Mouse (Mus musculus) lung, embryonic 14.5 days (tissue): ENCODE data around the gene Serbp1. TPM values are rescaled to one million over a fixed set of nuclear protein-coding genes. Genes with fewer than 3 reads are reported as not detected.
A peak's percentile ranks its signal among the peaks of the same experiment; 100 is the strongest.

Experiments
- ATAC-seq: fragments of 200-750 bp; cut with Nextera tagmentation; 2 replicates; pipeline ENCODE4 v1.8.0; 2017; ENCODE audit warnings: mild to moderate bottlenecking, moderate TSS enrichment, moderate library complexity; ENCODE audit not compliant: insufficient read depth
- DNase-seq: peaks from one replicate; pipeline ENCODE4 v3.0.0-alpha.2; 2015
- H3K27ac ChIP-seq: fragments of 300-500 bp; sonication (generic); 2 replicates; pipeline ENCODE4 v1.5.1; 2014; ENCODE audit warnings: low read depth, mild to moderate bottlenecking, moderate library complexity
- H3K27me3 ChIP-seq: fragments of 300-500 bp; sonication (generic); 2 replicates; pipeline ENCODE4 v1.6.1; 2014; ENCODE audit warnings: low read length, control low read depth; ENCODE audit not compliant: insufficient read depth
- H3K36me3 ChIP-seq: fragments of 300-500 bp; sonication (generic); 2 replicates; pipeline ENCODE4 v1.6.1; 2014; ENCODE audit warnings: control low read depth; ENCODE audit not compliant: insufficient read depth
- H3K4me1 ChIP-seq: fragments of 300-500 bp; sonication (generic); 2 replicates; pipeline ENCODE4 v1.6.1; 2014; ENCODE audit warnings: antibody characterized with exemption, control low read depth; ENCODE audit not compliant: insufficient read depth
- H3K4me2 ChIP-seq: fragments of 300-500 bp; sonication (generic); 2 replicates; pipeline ENCODE4 v1.6.1; 2014; ENCODE audit warnings: mild to moderate bottlenecking
- H3K4me3 ChIP-seq: fragments of 300-500 bp; sonication (generic); 2 replicates; pipeline ENCODE4 v1.5.1; 2014; ENCODE audit warnings: low read depth, low read length
- H3K9ac ChIP-seq: fragments of 300-500 bp; sonication (generic); 2 replicates; pipeline ENCODE4 v1.6.1; 2014
- H3K9me3 ChIP-seq: fragments of 300-500 bp; sonication (generic); 2 replicates; pipeline ENCODE4 v1.6.1; 2016; ENCODE audit warnings: low read depth, low read length, control low read depth
- CTCF ChIP-seq: IDR thresholded peaks from 2 replicates; pipeline ENCODE4 v1.5.1; 2016; ENCODE audit warnings: antibody characterized with exemption, low read depth
- whole genome bisulfite sequencing: fragments of 180-500 bp; shearing (Covaris S2); extraction: QIAGEN DNeasy Blood & Tissue Kit; methylation state at CpG from one replicate; pipeline ENCODE4 v1.1.7; 2014; 5-methylcytosine and 5-hydroxymethylcytosine counted together
- polyA plus RNA-seq: library from polyadenylated mRNA; unstranded; fragments of >200 nt; fragmentation: Nextera tagmentation; extraction: Ambion mirVana; gene quantifications from 2 replicates; pipeline ENCODE4 v1.2.1, GENCODE M21; 2014

Serbp1 gene
- polyA plus RNA-seq, 1 experiment from 2014 or later, result 516 TPM

DNA sequence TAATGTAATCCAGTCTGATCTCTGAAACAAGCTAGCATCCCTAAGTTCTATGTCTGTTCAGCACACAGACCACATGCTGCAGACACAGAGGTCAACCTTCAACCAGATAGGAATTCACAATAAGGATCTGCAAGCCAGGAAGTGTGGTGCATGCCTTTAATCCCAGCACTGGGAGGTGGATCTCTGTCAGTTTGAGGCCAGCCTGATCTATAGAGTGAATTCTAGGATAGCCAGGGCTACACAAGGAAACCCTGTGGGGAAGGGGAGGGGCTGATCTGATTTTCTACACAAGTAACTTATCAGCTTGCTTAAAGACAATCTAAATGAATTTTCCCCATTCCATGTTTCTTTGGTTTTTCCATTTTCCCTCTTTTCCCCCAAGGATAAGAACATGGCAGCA, 17.2 kb upstream of the Serbp1 start:
- no peaks in the 10 kb centered on the region for H3K27me3 ChIP-seq
- H3K4me1 ChIP-seq, result no peaks in the 10 kb centered on the region
- no peak overlapping the region for H3K9ac ChIP-seq
- no peak overlapping the region for H3K4me2 ChIP-seq
- ATAC-seq (no peak), DNase-seq (no peak)
- no peak overlapping the region for H3K27ac ChIP-seq
- TF ChIP-seq CTCF, result no peak
- no peaks in the 10 kb centered on the region for H3K9me3 ChIP-seq
- no peaks in the 10 kb centered on the region for H3K36me3 ChIP-seq
- H3K4me3 ChIP-seq, result no peak overlapping the region

DNA sequence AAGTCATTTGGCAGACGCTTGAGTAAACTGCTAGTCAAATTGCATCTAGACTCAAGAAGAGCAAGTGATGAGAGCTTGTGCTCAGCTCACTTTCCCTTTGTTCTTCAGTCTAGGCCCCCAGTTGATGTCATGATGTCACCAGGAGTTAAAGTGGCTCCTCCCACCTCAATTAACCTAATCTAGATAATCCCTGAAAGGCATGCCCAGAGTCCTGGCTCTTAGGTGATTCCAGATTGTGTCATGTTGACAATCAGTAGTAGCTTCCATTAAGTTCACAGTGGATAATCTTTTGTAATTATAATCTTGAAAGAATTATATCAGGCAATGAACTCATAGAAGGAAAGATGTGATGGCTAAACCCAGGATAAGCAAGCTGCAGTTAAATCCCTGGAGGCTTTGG, 14.9 kb upstream of the Serbp1 start:
- H3K4me3 ChIP-seq, result no peak overlapping the region
- no peak overlapping the region for H3K9ac ChIP-seq
- no peak for ATAC-seq
- H3K36me3 ChIP-seq, result no peaks in the 10 kb centered on the region
- H3K9me3 ChIP-seq, result no peaks in the 10 kb centered on the region
- WGBS, result 78% methylated on average over 1 of the region's 1 CpGs
- DNase-seq, result no peak
- no peaks in the 10 kb centered on the region for H3K4me1 ChIP-seq
- no peak overlapping the region for H3K27ac ChIP-seq
- no peak for TF ChIP-seq CTCF
- H3K27me3 ChIP-seq, result no peaks in the 10 kb centered on the region
- H3K4me2 ChIP-seq, result no peak overlapping the region

DNA sequence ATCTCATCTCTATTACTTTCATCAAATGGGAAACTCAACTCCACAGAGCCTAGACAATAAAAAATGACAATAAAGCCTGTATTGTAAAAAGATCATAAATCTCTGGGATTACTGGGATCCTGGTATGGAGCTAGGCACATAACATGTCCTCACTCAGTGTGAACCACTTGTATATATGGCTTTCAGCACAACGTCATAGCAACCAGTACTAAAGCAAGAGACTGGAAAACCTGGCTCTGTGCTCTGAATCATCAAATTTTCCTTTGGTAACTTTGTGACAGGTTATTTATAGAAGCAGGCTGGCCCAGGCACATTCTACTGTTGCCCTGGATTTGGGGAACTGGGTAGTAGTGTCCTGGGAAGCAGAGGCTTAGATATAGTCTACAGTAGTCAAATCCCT, 14.5 kb upstream of the Serbp1 start:
- H3K4me3 ChIP-seq, result no peak overlapping the region
- no peak overlapping the region for H3K4me2 ChIP-seq
- 76% methylated on average over 1 of the region's 1 CpGs for WGBS
- DNase-seq (no peak), ATAC-seq (no peak)
- no peaks in the 10 kb centered on the region for H3K27me3 ChIP-seq
- no peaks in the 10 kb centered on the region for H3K4me1 ChIP-seq
- no peaks in the 10 kb centered on the region for H3K36me3 ChIP-seq
- H3K27ac ChIP-seq, result no peak overlapping the region
- H3K9me3 ChIP-seq, result no peaks in the 10 kb centered on the region
- H3K9ac ChIP-seq, result no peak overlapping the region
- TF ChIP-seq CTCF, result no peak

DNA sequence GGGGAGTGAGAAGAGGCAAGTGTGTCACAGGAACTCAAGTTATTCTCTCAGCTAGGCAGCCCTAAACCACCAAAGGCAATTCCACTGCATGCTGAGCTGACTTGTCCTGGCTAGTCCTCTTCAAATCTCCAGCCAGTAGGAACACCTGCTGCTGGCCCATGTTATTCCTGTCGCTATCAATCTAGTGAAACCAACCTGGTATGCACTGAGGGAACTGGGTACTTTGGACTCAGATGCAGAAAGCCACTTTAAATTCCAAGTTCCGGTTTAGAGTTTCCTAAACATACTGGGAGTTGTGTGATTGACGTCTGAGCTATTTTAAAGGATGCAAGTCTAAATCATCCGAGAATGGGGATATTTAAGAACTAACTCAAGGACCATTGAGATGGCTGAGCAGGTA, 11.7 kb upstream of the Serbp1 start:
- no peak overlapping the region for H3K27ac ChIP-seq
- 43% methylated on average over 4 of the region's 4 CpGs for WGBS
- no peak overlapping the region for H3K4me3 ChIP-seq
- DNase-seq (no peak), ATAC-seq (no peak)
- H3K9ac ChIP-seq, result no peak overlapping the region
- no peaks in the 10 kb centered on the region for H3K36me3 ChIP-seq
- H3K9me3 ChIP-seq, result no peaks in the 10 kb centered on the region
- TF ChIP-seq CTCF, result no peak
- peaks cover 13% of the 10 kb centered on the region for H3K27me3 ChIP-seq
- peaks cover 3% of the 10 kb centered on the region; the same call in 1 of the 2 replicates for H3K4me1 ChIP-seq
- H3K4me2 ChIP-seq, result no peak overlapping the region

DNA sequence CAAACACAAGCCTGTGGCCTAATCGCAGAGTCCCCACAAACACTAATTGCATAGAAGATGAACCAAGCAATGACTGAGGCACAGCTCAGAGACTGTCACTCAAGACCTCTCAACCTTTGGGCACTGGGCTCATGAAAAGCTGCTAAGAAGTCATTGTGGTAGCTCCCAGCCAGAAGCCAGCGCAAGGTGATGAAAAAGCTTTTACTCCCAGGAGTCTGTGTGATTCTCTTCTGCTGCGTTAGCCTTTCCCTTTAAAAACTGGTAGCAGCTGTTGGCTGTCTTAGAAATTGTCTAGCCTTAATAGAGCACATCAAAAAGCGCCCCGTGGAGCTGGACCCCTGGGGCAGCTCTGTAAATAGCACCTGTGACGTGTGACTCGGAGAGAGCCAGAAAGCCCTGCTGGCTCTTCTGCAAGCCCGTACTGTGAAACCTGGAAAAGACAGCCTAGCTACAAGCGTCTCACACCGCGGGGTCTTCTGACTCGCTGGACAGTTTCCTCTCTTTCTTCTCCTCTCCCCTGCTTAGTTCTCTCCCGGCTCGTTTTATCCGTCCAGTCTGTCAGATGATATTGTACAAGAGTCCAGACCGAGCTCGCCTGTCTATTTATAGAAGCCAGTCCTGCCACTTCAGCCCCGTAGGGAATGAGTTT, 9.4 kb upstream of the Serbp1 start:
- Histone ChIP-seq H3K9me3 (no peaks in the 10 kb centered on the region), H3K9ac (0 out of 2 replicates have a peak overlapping the region, but pooled peaks have one; percentile 33), H3K27ac (no peak overlapping the region), H3K36me3 (no peaks in the 10 kb centered on the region), H3K4me3 (peak overlapping the region; percentile 10; the same call in 1 of the 2 replicates), H3K4me2 (peak overlapping the region; percentile 51), H3K4me1 (peaks cover 3% of the 10 kb centered on the region; the same call in 1 of the 2 replicates), H3K27me3 (peaks cover 13% of the 10 kb centered on the region)
- 8% methylated on average over 18 of the region's 18 CpGs for WGBS
- DNase-seq (peak; percentile 35), ATAC-seq (peak; percentile 58; the same call in 1 of the 2 replicates)
- TF ChIP-seq CTCF, result no peak

DNA sequence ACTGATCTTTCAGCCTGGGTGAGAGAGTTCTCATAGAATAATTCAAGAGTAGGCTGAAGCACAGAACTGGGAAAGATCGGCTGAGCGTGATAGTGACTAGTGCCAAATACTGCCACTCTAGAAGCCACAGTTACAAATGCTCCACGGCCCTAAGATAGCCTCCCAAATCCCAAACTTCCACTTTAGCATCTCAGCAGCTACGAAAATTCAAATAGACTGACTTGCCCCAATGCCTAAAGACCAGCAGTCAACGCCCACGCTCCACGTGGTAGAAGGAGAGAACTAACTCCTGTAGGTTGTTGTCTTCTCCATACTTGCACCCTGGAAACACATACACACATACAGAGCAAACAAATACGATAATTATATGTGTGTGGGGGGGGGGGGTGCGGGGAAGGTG, 8.5 kb upstream of the Serbp1 start:
- H3K27ac ChIP-seq, result no peak overlapping the region
- WGBS, result 28% methylated on average over 9 of the region's 9 CpGs
- no peak for DNase-seq
- peaks cover 3% of the 10 kb centered on the region; the same call in 1 of the 2 replicates for H3K4me1 ChIP-seq
- H3K27me3 ChIP-seq, result peaks cover 13% of the 10 kb centered on the region
- no peaks in the 10 kb centered on the region for H3K36me3 ChIP-seq
- H3K9me3 ChIP-seq, result no peaks in the 10 kb centered on the region
- H3K9ac ChIP-seq, result no peak overlapping the region
- ATAC-seq, result no peak; the same call in 1 of the 2 replicates
- no peak overlapping the region for H3K4me3 ChIP-seq
- no peak for TF ChIP-seq CTCF
- no peak overlapping the region for H3K4me2 ChIP-seq

DNA sequence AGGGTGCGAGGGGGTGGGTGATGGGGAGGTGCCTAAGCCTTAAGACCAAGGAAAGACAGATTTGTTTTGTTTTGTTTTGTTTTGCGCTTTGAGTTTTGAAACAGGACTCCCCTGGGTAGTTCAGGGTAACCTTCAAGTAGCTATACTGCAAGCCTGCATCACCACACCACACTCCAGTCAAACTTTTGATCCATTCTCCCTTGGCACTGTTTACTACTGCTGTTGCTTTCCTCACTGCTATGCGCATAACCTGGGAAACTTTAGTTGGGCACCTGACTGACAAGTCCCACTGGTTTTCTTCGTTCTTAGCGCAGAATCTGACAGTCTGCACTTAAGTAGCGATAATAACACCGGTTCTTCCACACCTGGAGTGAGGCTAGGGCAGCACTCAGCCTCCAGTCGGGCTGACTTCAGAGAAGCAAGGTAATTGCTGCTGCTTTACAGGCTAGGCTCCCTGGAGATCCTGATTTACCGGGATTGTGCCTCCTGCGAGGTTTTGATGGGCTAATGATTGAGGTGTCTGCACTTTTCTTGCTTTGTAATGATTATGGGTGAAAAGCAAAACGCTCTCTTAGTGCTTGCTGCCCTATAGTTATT, 8.0 kb upstream of the Serbp1 start:
- DNase-seq (peak; percentile 49), ATAC-seq (no peak; the same call in 1 of the 2 replicates)
- Histone ChIP-seq H3K4me1 (peaks cover 3% of the 10 kb centered on the region; the same call in 1 of the 2 replicates), H3K27ac (no peak overlapping the region), H3K4me2 (no peak overlapping the region), H3K9ac (no peak overlapping the region), H3K27me3 (peaks cover 13% of the 10 kb centered on the region), H3K4me3 (no peak overlapping the region), H3K9me3 (no peaks in the 10 kb centered on the region), H3K36me3 (no peaks in the 10 kb centered on the region)
- 10% methylated on average over 11 of the region's 11 CpGs for WGBS
- TF ChIP-seq CTCF, result no peak
